Mouse (Mus musculus): Measurements from ENCODE around the gene Tnfrsf13b.

- no peak for TF ChIP-seq EP300 (IDR thresholded peaks at IDR 0.05; ENCODE audit: low read length)
- TF ChIP-seq MEF2A (IDR thresholded peaks at IDR 0.05; ENCODE audit: borderline replicate concordance, low read depth, low read length), result no peak
- TF ChIP-seq POLR2A (IDR thresholded peaks at IDR 0.05; ENCODE audit: low read depth, low read length), result no peak
- no peak for TF ChIP-seq ETS1 (conservative IDR thresholded peaks at IDR 0.05; ENCODE audit: low read depth, low read length)
- no peak for TF ChIP-seq BHLHE40 (IDR thresholded peaks at IDR 0.05; ENCODE audit: low read depth, low read length)
- no peak for TF ChIP-seq RAD21 (IDR thresholded peaks at IDR 0.05; ENCODE audit: low read depth, low read length)
Observed at GRCm38 (mm10) chr11:61174291-61174820, 47.8 kb downstream of the Tnfrsf13b start.
